8 mouse cellular contexts compared by ENCODE assay signal in genomic region chr4:143388955-143389702, GRCm38 (mm10). TPM values are rescaled to one million over a fixed set of nuclear protein-coding genes. Genes with fewer than 3 reads are reported as not detected.
DNase-seq lines count a peak whose midpoint lies in the region; ATAC-seq lines count a peak whose summit lies in the region.

No protein-coding gene starts in this region.

- peak; percentile 91 for ATAC-seq in intestine, embryonic 16.5 days
- no peak for ATAC-seq in liver, embryonic 12.5 days
- ATAC-seq in neural tube, embryonic 12.5 days (ENCODE audit: low FRiP score, low read depth) = peak; percentile 85

- H3K4me1 ChIP-seq in intestine, embryonic 16.5 days (ENCODE audit: control insufficient read depth, insufficient read depth, low read length) = no peaks in the 10 kb centered on the region
- H3K4me1 ChIP-seq in liver, embryonic 12.5 days = no peaks in the 10 kb centered on the region
- H3K4me1 ChIP-seq in neural tube, embryonic 12.5 days = no peaks in the 10 kb centered on the region

- H3K4me3 ChIP-seq in intestine, embryonic 16.5 days (ENCODE audit: low read length) = peak overlapping the region; percentile 45
- H3K4me3 ChIP-seq in liver, embryonic 12.5 days = peak overlapping the region; percentile 34
- peak overlapping the region; percentile 25 for H3K4me3 ChIP-seq in neural tube, embryonic 12.5 days

- H3K9me3 ChIP-seq in intestine, embryonic 16.5 days (ENCODE audit: control insufficient read depth, low read length) = no peaks in the 10 kb centered on the region; the same call in 1 of the 2 replicates
- no peaks in the 10 kb centered on the region for H3K9me3 ChIP-seq in liver, embryonic 12.5 days (replicated peaks)
- peaks cover 3% of the 10 kb centered on the region; the same call in 1 of the 2 replicates for H3K9me3 ChIP-seq in neural tube, embryonic 12.5 days

- no peaks in the 10 kb centered on the region for H3K27me3 ChIP-seq in intestine, embryonic 16.5 days (replicated peaks; ENCODE audit: control insufficient read depth, insufficient read depth, low read length)
- peaks cover 12% of the 10 kb centered on the region for H3K27me3 ChIP-seq in liver, embryonic 12.5 days (replicated peaks)
- no peaks in the 10 kb centered on the region for H3K27me3 ChIP-seq in neural tube, embryonic 12.5 days (replicated peaks)

- peak overlapping the region; percentile 57 for H3K4me2 ChIP-seq in intestine, embryonic 16.5 days (ENCODE audit: low read depth, low read length)
- peak overlapping the region; percentile 56 for H3K4me2 ChIP-seq in liver, embryonic 12.5 days
- H3K4me2 ChIP-seq in neural tube, embryonic 12.5 days (replicated peaks) = peak overlapping the region; percentile 60

- H3K9ac ChIP-seq in intestine, embryonic 16.5 days (ENCODE audit: low read depth, low read length) = peak overlapping the region; percentile 67
- H3K9ac ChIP-seq in liver, embryonic 12.5 days = no peak overlapping the region
- H3K9ac ChIP-seq in neural tube, embryonic 12.5 days = peak overlapping the region; percentile 40; the same call in 1 of the 2 replicates

- WGBS in intestine, embryonic 16.5 days = 9% methylated on average over 39 of the region's 43 CpGs
- WGBS in liver, embryonic 12.5 days (ENCODE audit: insufficient replicate concordance) = 8% methylated on average over 38 of the region's 43 CpGs
- WGBS in neural tube, embryonic 12.5 days = 9% methylated on average over 41 of the region's 43 CpGs

- DNase-seq in cerebellum, postnatal 25 days = peak; percentile 18 to 44
- no peak for DNase-seq in cerebellum, postnatal 36 days
- DNase-seq in embryo, embryonic 10.5 days (ENCODE audit: low spot score) = peak; percentile 81
- peak; percentile 20 to 42 for DNase-seq in heart, adult 18-20 months
- DNase-seq in urinary bladder, postnatal 14 days (ENCODE audit: low spot score) = peak; percentile 23

- no peak overlapping the region for H3K27ac ChIP-seq in intestine, embryonic 16.5 days (ENCODE audit: low read length)
- no peak overlapping the region for H3K27ac ChIP-seq in liver, embryonic 12.5 days
- no peak overlapping the region for H3K27ac ChIP-seq in neural tube, embryonic 12.5 days

- no peaks in the 10 kb centered on the region for H3K36me3 ChIP-seq in intestine, embryonic 16.5 days (ENCODE audit: control insufficient read depth, insufficient read depth, low read length)
- no peaks in the 10 kb centered on the region for H3K36me3 ChIP-seq in liver, embryonic 12.5 days
- no peaks in the 10 kb centered on the region for H3K36me3 ChIP-seq in neural tube, embryonic 12.5 days

RNA-seq across cellular contexts. Expression of gene Pramel1, which starts 5.1 kb away (rescaled TPM):
- total RNA-seq in heart, adult 18-20 months (2021) = not detected
- not detected in 2 replicates for polyA plus RNA-seq in intestine, embryonic 16.5 days (2015; fragmentation: Nextera tagmentation; extraction: Ambion mirVana)
- not detected in 2 replicates for polyA plus RNA-seq in liver, embryonic 12.5 days (2016; fragmentation: Nextera tagmentation; extraction: Ambion mirVana)
- not detected in 2 replicates for polyA plus RNA-seq in neural tube, embryonic 12.5 days (2016; fragmentation: Nextera tagmentation; extraction: Ambion mirVana)

RNA-seq across cellular contexts. Expression of gene Pramef8, which starts 23.1 kb away (rescaled TPM):
- 1 to 10 TPM; 8.7 to 9.0 TPM for total RNA-seq in heart, adult 18-20 months (2021)
- polyA plus RNA-seq in intestine, embryonic 16.5 days (2015; fragmentation: Nextera tagmentation; extraction: Ambion mirVana) = 12.5 and 13.9 TPM in 2 replicates
- 5.3 and 6.0 TPM in 2 replicates for polyA plus RNA-seq in liver, embryonic 12.5 days (2016; fragmentation: Nextera tagmentation; extraction: Ambion mirVana)
- 21.3 and 23.0 TPM in 2 replicates for polyA plus RNA-seq in neural tube, embryonic 12.5 days (2016; fragmentation: Nextera tagmentation; extraction: Ambion mirVana)

RNA-seq across cellular contexts. Expression of gene Lrrc38, which starts 39.6 kb away (rescaled TPM):
- not detected for total RNA-seq in heart, adult 18-20 months (2021)
- not detected in 2 replicates for polyA plus RNA-seq in intestine, embryonic 16.5 days (2015; fragmentation: Nextera tagmentation; extraction: Ambion mirVana)
- polyA plus RNA-seq in liver, embryonic 12.5 days (2016; fragmentation: Nextera tagmentation; extraction: Ambion mirVana) = not detected in 2 replicates
- polyA plus RNA-seq in neural tube, embryonic 12.5 days (2016; fragmentation: Nextera tagmentation; extraction: Ambion mirVana) = 0.79 and 0.86 TPM in 2 replicates

Comparison
In these comparisons a context has a peak if more than half of its experiments do, and no peak if none do; other contexts are left out.
1. DNase-seq: peak in cerebellum, postnatal 25 days (2 of 2), embryo, embryonic 10.5 days (single experiment), heart, adult 18-20 months (2 of 2) and urinary bladder, postnatal 14 days (single experiment); none in cerebellum, postnatal 36 days (0 of 2).
2. Peak in every context shown above with its lines, with median percentiles within 50 percentile points of each other: H3K4me2 ChIP-seq and H3K4me3 ChIP-seq.